Mouse (Mus musculus): ENCODE data around the gene Trim12a. TPM values are rescaled to one million over a fixed set of nuclear protein-coding genes. Genes with fewer than 3 reads are reported as not detected.

Trim12a gene
- polyA plus RNA-seq, 1 experiment = 5.9 TPM

Other genes with a start within 250 kb of the Trim12a start
- gene Olfr644, start 243.6 kb downstream of the Trim12a start, polyA plus RNA-seq (2012; rRNA removed) = not detected in 2 replicates
- not detected in 2 replicates for gene Olfr645, start 230.0 kb downstream of the Trim12a start, polyA plus RNA-seq (2012; rRNA removed)
- not detected in 2 replicates for gene Olfr646, start 210.6 kb downstream of the Trim12a start, polyA plus RNA-seq (2012; rRNA removed)
- not detected in 2 replicates for gene Ubqln5, start 185.6 kb downstream of the Trim12a start, polyA plus RNA-seq (2012; rRNA removed)
- gene Olfr643, start 178.1 kb downstream of the Trim12a start, polyA plus RNA-seq (2012; rRNA removed) = not detected in 2 replicates
- gene Ubqln3, start 172.2 kb downstream of the Trim12a start, polyA plus RNA-seq (2012; rRNA removed) = not detected in 2 replicates
- not detected in 2 replicates for gene Ubqlnl, start 164.9 kb downstream of the Trim12a start, polyA plus RNA-seq (2012; rRNA removed)
- not detected in 2 replicates for gene Olfm5, start 150.6 kb downstream of the Trim12a start, polyA plus RNA-seq (2012; rRNA removed)
- gene Olfr648, start 132.1 kb downstream of the Trim12a start, polyA plus RNA-seq (2012; rRNA removed) = not detected in 2 replicates
- gene Olfr649, start 119.5 kb downstream of the Trim12a start, polyA plus RNA-seq (2012; rRNA removed) = not detected in 2 replicates
- gene Trim6, start 96.7 kb downstream of the Trim12a start, polyA plus RNA-seq (2012; rRNA removed) = 0.44 and 0.61 TPM in 2 replicates
- gene Trim34a, start 71.0 kb downstream of the Trim12a start, polyA plus RNA-seq (2012; rRNA removed) = 2.1 and 5.8 TPM in 2 replicates
- 0.67 and 0.70 TPM in 2 replicates for gene Trim5, start 27.4 kb downstream of the Trim12a start, polyA plus RNA-seq (2012; rRNA removed)
- gene Trim34b, start 14.0 kb upstream of the Trim12a start, polyA plus RNA-seq (2012; rRNA removed) = 0.10 TPM in 1 of 2 replicates, not detected in the other
- 0.77 and 2.2 TPM in 2 replicates for gene Trim12c, start 37.9 kb upstream of the Trim12a start, polyA plus RNA-seq (2012; rRNA removed)
- gene Trim30b, start 54.4 kb upstream of the Trim12a start, polyA plus RNA-seq (2012; rRNA removed) = 0.09 TPM in 1 of 2 replicates, not detected in the other
- not detected in 2 replicates for gene Trim30c, start 85.4 kb upstream of the Trim12a start, polyA plus RNA-seq (2012; rRNA removed)
- 0.62 and 1.9 TPM in 2 replicates for gene Trim30a, start 149.7 kb upstream of the Trim12a start, polyA plus RNA-seq (2012; rRNA removed)
- 4.1 and 14.4 TPM in 2 replicates for gene Trim30d, start 192.4 kb upstream of the Trim12a start, polyA plus RNA-seq (2012; rRNA removed)
- not detected in 2 replicates for gene Olfr651, start 234.7 kb upstream of the Trim12a start, polyA plus RNA-seq (2012; rRNA removed)
- gene Olfr652, start 245.4 kb upstream of the Trim12a start, polyA plus RNA-seq (2012; rRNA removed) = not detected in 2 replicates